Mouse (Mus musculus) G1E (cell line): ENCODE measurements around the gene Rps28.

Source experiments
- CTCF ChIP-seq: IDR thresholded peaks from 2 replicates; pipeline ENCODE4 v1.5.1; 2012; ENCODE audit warnings: low read depth, low read length, inconsistent platforms, mixed read lengths
- POLR2AphosphoS5 ChIP-seq: IDR thresholded peaks from 2 replicates; pipeline ENCODE4 v1.6.1; 2012; ENCODE audit warnings: low read depth, low read length, inconsistent platforms; ENCODE audit not compliant: insufficient replicate concordance

GRCm38 (mm10) chr17:33773871-33774572 lies 50.3 kb downstream of the Rps28 start:
- TF ChIP-seq CTCF = no peak
- no peak for TF ChIP-seq POLR2AphosphoS5
